Comparison of ENCODE assay signal across 1 mouse cellular context in genomic region chr13:90926938-90927633, GRCm38 (mm10).
TF ChIP-seq lines count a peak whose summit lies in the region.

No protein-coding gene starts in this region.

TF ChIP-seq in CH12.LX, 34 proteins besides CTCF, POLR2A, EP300 and RAD21 (continued from another document):
- TF ChIP-seq JUND (conservative IDR thresholded peaks at IDR 0.05; ENCODE audit: low read depth, low read length) (no peak), ETS1 (conservative IDR thresholded peaks at IDR 0.05; ENCODE audit: low read depth, low read length) (no peak), MXI1 (IDR thresholded peaks at IDR 0.05; ENCODE audit: low read depth, low read length) (no peak), POLR2AphosphoS2 (IDR thresholded peaks at IDR 0.05; ENCODE audit: low read depth, low read length) (peak; percentile 42; the same call in 1 of the 2 replicates), IRF4 (IDR thresholded peaks at IDR 0.05; ENCODE audit: low read depth, low read length) (no peak), CHD1 (IDR thresholded peaks at IDR 0.05; ENCODE audit: low read depth, low read length) (no peak)
